Mouse (Mus musculus): ENCODE measurements around the gene Rbm19. TPM values are rescaled to one million over a fixed set of nuclear protein-coding genes. Genes with fewer than 3 reads are reported as not detected.

Rbm19 gene
- total and polyA plus RNA-seq, 2 experiments from 2014 or later, result 10.2 to 20.8 TPM

DNA sequence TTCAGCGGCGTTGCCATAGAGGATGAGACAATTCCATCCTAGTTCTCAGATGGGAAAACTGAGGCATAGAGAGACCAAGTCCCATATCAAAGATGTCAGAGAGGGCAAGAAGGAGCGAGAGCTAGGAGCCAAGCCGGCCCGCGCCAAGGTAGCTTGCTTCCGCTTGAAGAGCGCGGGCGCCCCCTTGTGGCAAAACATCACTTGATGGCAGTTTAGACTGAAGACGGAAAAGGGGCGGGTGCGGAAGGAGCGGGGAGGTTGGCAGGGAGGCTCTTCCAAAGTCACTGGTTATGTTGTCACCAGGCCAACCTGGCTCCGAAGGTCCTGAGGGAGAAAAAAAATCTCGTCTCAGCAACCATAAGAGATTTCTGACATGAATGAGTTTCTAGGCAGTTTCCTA is 27.7 kb upstream of the Rbm19 start:
- no peak for TF ChIP-seq EP300 (IDR thresholded peaks at IDR 0.05; ENCODE audit: low read depth)
- TF ChIP-seq CTCF (IDR thresholded peaks at IDR 0.05; ENCODE audit: low read depth), result peak; percentile 98
- DNase-seq (ENCODE audit: low spot score) (peak; percentile 90), ATAC-seq (ENCODE audit: insufficient read depth, low read depth) (peak; percentile 64)
- Histone ChIP-seq H3K4me2 (ENCODE audit: low read depth, low read length) (no peak overlapping the region), H3K9ac (replicated peaks; ENCODE audit: low read depth, low read length) (no peak overlapping the region), H3K4me3 (ENCODE audit: low read depth, low read length) (no peak overlapping the region), H3K27me3 (ENCODE audit: control insufficient read depth, insufficient read depth, low read length) (peaks cover 44% of the 10 kb centered on the region), H3K36me3 (replicated peaks; ENCODE audit: control insufficient read depth, insufficient read depth, low read length) (no peaks in the 10 kb centered on the region), H3K4me1 (ENCODE audit: control insufficient read depth, insufficient read depth) (peaks cover 4% of the 10 kb centered on the region; the same call in 1 of the 2 replicates), H3K27ac (ENCODE audit: low read depth) (no peak overlapping the region), H3K9me3 (replicated peaks; ENCODE audit: control insufficient read depth, low read length) (no peaks in the 10 kb centered on the region)
- WGBS, result 1% methylated on average over 16 of the region's 16 CpGs

GRCm38 (mm10) chr5:120094602-120095001 is 21.7 kb upstream of the Rbm19 start:
- peaks cover 26% of the 10 kb centered on the region for H3K27me3 ChIP-seq (ENCODE audit: control insufficient read depth, insufficient read depth, low read length)
- no peak overlapping the region for H3K27ac ChIP-seq (ENCODE audit: low read depth)
- DNase-seq (ENCODE audit: low spot score), result no peak
- no peak overlapping the region for H3K4me3 ChIP-seq (ENCODE audit: low read depth, low read length)
- no peaks in the 10 kb centered on the region for H3K36me3 ChIP-seq (replicated peaks; ENCODE audit: control insufficient read depth, insufficient read depth, low read length)
- no peak overlapping the region for H3K4me2 ChIP-seq (ENCODE audit: low read depth, low read length)
- no peaks in the 10 kb centered on the region for H3K4me1 ChIP-seq (ENCODE audit: control insufficient read depth, insufficient read depth)
- 55% methylated on average over 7 of the region's 7 CpGs for WGBS
- ATAC-seq (ENCODE audit: insufficient read depth, low read depth), result no peak
- no peaks in the 10 kb centered on the region for H3K9me3 ChIP-seq (replicated peaks; ENCODE audit: control insufficient read depth, low read length)
- peak; percentile 46 for TF ChIP-seq CTCF (IDR thresholded peaks at IDR 0.05; ENCODE audit: low read depth)
- TF ChIP-seq EP300 (IDR thresholded peaks at IDR 0.05; ENCODE audit: low read depth), result no peak
- no peak overlapping the region for H3K9ac ChIP-seq (replicated peaks; ENCODE audit: low read depth, low read length)

DNA sequence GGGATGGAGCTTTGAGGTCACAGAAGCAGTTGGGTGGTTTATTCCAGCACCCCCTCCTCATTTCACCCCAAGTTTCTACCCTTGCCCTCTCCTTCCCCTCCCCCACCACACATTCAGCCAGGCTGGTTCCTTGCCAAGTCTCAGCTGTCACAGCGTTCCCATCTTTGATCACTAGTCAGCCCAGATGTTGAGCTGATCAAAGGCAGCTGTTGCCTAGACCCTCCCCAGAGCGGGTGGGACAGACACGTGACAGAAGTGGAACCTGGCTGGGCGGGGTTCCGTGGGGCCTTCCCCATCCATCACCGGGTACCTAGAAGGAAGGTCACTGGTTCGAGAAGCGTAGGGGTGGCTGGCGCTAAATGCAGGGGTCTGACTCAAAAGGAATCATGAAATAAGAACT is 19.2 kb upstream of the Rbm19 start:
- TF ChIP-seq CTCF (IDR thresholded peaks at IDR 0.05; ENCODE audit: low read depth) (no peak), EP300 (IDR thresholded peaks at IDR 0.05; ENCODE audit: low read depth) (no peak)
- WGBS, result 58% methylated on average over 9 of the region's 9 CpGs
- DNase-seq (ENCODE audit: low spot score), result no peak
- peaks cover 14% of the 10 kb centered on the region; the same call in 1 of the 2 replicates for H3K27me3 ChIP-seq (ENCODE audit: control insufficient read depth, insufficient read depth, low read length)
- H3K9ac ChIP-seq (replicated peaks; ENCODE audit: low read depth, low read length), result no peak overlapping the region
- H3K9me3 ChIP-seq (replicated peaks; ENCODE audit: control insufficient read depth, low read length), result no peaks in the 10 kb centered on the region; the same call in 1 of the 2 replicates
- no peak for ATAC-seq (ENCODE audit: insufficient read depth, low read depth)
- no peak overlapping the region for H3K27ac ChIP-seq (ENCODE audit: low read depth)
- H3K4me1 ChIP-seq (ENCODE audit: control insufficient read depth, insufficient read depth), result no peaks in the 10 kb centered on the region
- H3K4me3 ChIP-seq (ENCODE audit: low read depth, low read length), result no peak overlapping the region
- H3K36me3 ChIP-seq (replicated peaks; ENCODE audit: control insufficient read depth, insufficient read depth, low read length), result no peaks in the 10 kb centered on the region
- no peak overlapping the region for H3K4me2 ChIP-seq (ENCODE audit: low read depth, low read length)

- no peak overlapping the region for H3K27ac ChIP-seq (ENCODE audit: low read depth)
- H3K4me2 ChIP-seq (ENCODE audit: low read depth, low read length), result no peak overlapping the region
- TF ChIP-seq EP300 (IDR thresholded peaks at IDR 0.05; ENCODE audit: low read depth), result no peak
- no peak for TF ChIP-seq CTCF (IDR thresholded peaks at IDR 0.05; ENCODE audit: low read depth)
- no peak overlapping the region for H3K4me3 ChIP-seq (ENCODE audit: low read depth, low read length)
- ATAC-seq (ENCODE audit: insufficient read depth, low read depth) (no peak), DNase-seq (ENCODE audit: low spot score) (no peak)
- no peaks in the 10 kb centered on the region; the same call in 1 of the 2 replicates for H3K9me3 ChIP-seq (replicated peaks; ENCODE audit: control insufficient read depth, low read length)
- H3K36me3 ChIP-seq (replicated peaks; ENCODE audit: control insufficient read depth, insufficient read depth, low read length), result no peaks in the 10 kb centered on the region
- 0 out of 2 replicates have a peak, but pooled peaks cover 12% of the 10 kb centered on the region for H3K27me3 ChIP-seq (ENCODE audit: control insufficient read depth, insufficient read depth, low read length)
- H3K9ac ChIP-seq (replicated peaks; ENCODE audit: low read depth, low read length), result no peak overlapping the region
- no peaks in the 10 kb centered on the region for H3K4me1 ChIP-seq (ENCODE audit: control insufficient read depth, insufficient read depth)
- WGBS, result 83% methylated on average over 6 of the region's 6 CpGs
These were observed 15.5 kb upstream of the Rbm19 start for GRCm38 (mm10) chr5:120100814-120101213.

DNA sequence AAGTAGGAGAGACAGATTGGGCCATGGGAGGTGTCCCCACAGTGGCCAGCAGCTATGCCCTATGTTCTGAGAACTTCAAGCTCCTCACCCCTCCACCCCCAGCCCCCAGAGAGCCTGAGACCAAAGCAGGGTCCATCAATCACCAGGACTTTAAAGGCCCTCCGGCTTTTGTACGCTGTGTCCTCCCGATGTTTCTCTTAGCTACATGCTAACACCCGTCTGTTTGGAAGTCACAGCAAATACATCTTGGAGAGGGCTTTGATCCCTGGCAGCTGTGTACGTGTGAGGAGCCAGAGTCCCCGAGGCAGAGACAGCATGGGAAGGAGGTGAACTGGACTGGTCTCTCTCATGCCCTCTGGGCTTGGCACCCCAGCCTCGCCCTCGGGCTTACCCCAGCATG is 14.2 kb upstream of the Rbm19 start:
- TF ChIP-seq CTCF (IDR thresholded peaks at IDR 0.05; ENCODE audit: low read depth), result no peak
- no peak for TF ChIP-seq EP300 (IDR thresholded peaks at IDR 0.05; ENCODE audit: low read depth)
- DNase-seq (ENCODE audit: low spot score) (no peak), ATAC-seq (ENCODE audit: insufficient read depth, low read depth) (no peak)
- Histone ChIP-seq H3K27me3 (ENCODE audit: control insufficient read depth, insufficient read depth, low read length) (0 out of 2 replicates have a peak, but pooled peaks cover 12% of the 10 kb centered on the region), H3K4me2 (ENCODE audit: low read depth, low read length) (no peak overlapping the region), H3K4me1 (ENCODE audit: control insufficient read depth, insufficient read depth) (no peaks in the 10 kb centered on the region), H3K4me3 (ENCODE audit: low read depth, low read length) (no peak overlapping the region), H3K27ac (ENCODE audit: low read depth) (no peak overlapping the region), H3K36me3 (replicated peaks; ENCODE audit: control insufficient read depth, insufficient read depth, low read length) (no peaks in the 10 kb centered on the region), H3K9ac (replicated peaks; ENCODE audit: low read depth, low read length) (no peak overlapping the region), H3K9me3 (replicated peaks; ENCODE audit: control insufficient read depth, low read length) (no peaks in the 10 kb centered on the region; the same call in 1 of the 2 replicates)
- WGBS, result 73% methylated on average over 8 of the region's 8 CpGs

- ATAC-seq (ENCODE audit: insufficient read depth, low read depth) (peak; percentile 9; the same call in 1 of the 2 replicates), DNase-seq (ENCODE audit: low spot score) (peak; percentile 52)
These were observed 13.5 kb upstream of the Rbm19 start for GRCm38 (mm10) chr5:120102732-120103131.

More at GRCm38 (mm10) chr5:120102732-120103131, 13.5 kb upstream of the Rbm19 start:
- 12% methylated on average over 12 of the region's 12 CpGs for WGBS
- 0 out of 2 replicates have a peak, but pooled peaks cover 12% of the 10 kb centered on the region for H3K27me3 ChIP-seq (ENCODE audit: control insufficient read depth, insufficient read depth, low read length)
- H3K4me2 ChIP-seq (ENCODE audit: low read depth, low read length), result no peak overlapping the region
- no peak overlapping the region for H3K9ac ChIP-seq (replicated peaks; ENCODE audit: low read depth, low read length)
- TF ChIP-seq CTCF (IDR thresholded peaks at IDR 0.05; ENCODE audit: low read depth), result peak; percentile 100
- no peak for TF ChIP-seq EP300 (IDR thresholded peaks at IDR 0.05; ENCODE audit: low read depth)
- H3K4me1 ChIP-seq (ENCODE audit: control insufficient read depth, insufficient read depth), result no peaks in the 10 kb centered on the region
- H3K4me3 ChIP-seq (ENCODE audit: low read depth, low read length), result no peak overlapping the region
- no peak overlapping the region for H3K27ac ChIP-seq (ENCODE audit: low read depth)
- H3K36me3 ChIP-seq (replicated peaks; ENCODE audit: control insufficient read depth, insufficient read depth, low read length), result no peaks in the 10 kb centered on the region
- H3K9me3 ChIP-seq (replicated peaks; ENCODE audit: control insufficient read depth, low read length), result no peaks in the 10 kb centered on the region; the same call in 1 of the 2 replicates

Measured in heart, postnatal 0 days (tissue).